Mouse (Mus musculus) spleen, adult 2 months (tissue): ENCODE results near the gene Prss57. TPM values are rescaled to one million over a fixed set of nuclear protein-coding genes. Genes with fewer than 3 reads are reported as not detected.
A peak's percentile ranks its signal among the peaks of the same experiment; 100 is the strongest.

ENCODE experiments used
- DNase-seq, 2 experiments: peaks; one replicate each; pipeline versions ENCODE4 v3.0.0 to v3.0.0-alpha.2; 2012 to 2021; ENCODE audit warnings: low spot score in 2 of 2, low read depth in 1 of 2
- H3K27ac ChIP-seq: fragments of 200-500 bp; 2 replicates; pipeline ENCODE4 v1.5.1; 2012; ENCODE audit warnings: low read length, inconsistent platforms; ENCODE audit not compliant: insufficient read depth
- H3K27me3 ChIP-seq: fragments of 200-500 bp; 2 replicates; pipeline ENCODE4 v1.6.1; 2012; ENCODE audit warnings: mild to moderate bottlenecking, moderate library complexity, low read length, inconsistent platforms; ENCODE audit not compliant: control insufficient read depth, insufficient read depth
- H3K36me3 ChIP-seq: fragments of 200-500 bp; 2 replicates; pipeline ENCODE4 v1.6.1; 2012; ENCODE audit warnings: mild to moderate bottlenecking, low read length, inconsistent platforms; ENCODE audit not compliant: control insufficient read depth, insufficient read depth
- H3K4me1 ChIP-seq: fragments of 200-500 bp; 2 replicates; pipeline ENCODE4 v1.6.1; 2011; ENCODE audit warnings: inconsistent platforms; ENCODE audit not compliant: control insufficient read depth, insufficient read depth, insufficient read length
- H3K4me3 ChIP-seq: fragments of 200-500 bp; 2 replicates; pipeline ENCODE4 v1.5.1; 2011; ENCODE audit warnings: mild to moderate bottlenecking, inconsistent platforms; ENCODE audit not compliant: insufficient read depth, insufficient read length; ENCODE audit errors: extremely low read depth
- CTCF ChIP-seq: fragments of 200-500 bp; IDR thresholded peaks from 2 replicates; pipeline ENCODE4 v1.5.1; 2011; ENCODE audit warnings: mild to moderate bottlenecking, inconsistent platforms; ENCODE audit not compliant: insufficient read depth, insufficient read length, insufficient replicate concordance; ENCODE audit errors: extremely low read depth
- POLR2A ChIP-seq: fragments of 200-500 bp; IDR thresholded peaks from 2 replicates; pipeline ENCODE4 v1.6.1; 2011; ENCODE audit warnings: low read depth, low read length, inconsistent platforms
- WGBS: fragments of 180-500 bp; shearing (Covaris S2); methylation state at CpG from one replicate; pipeline ENCODE4 v1.1.7; 2018; 5-methylcytosine and 5-hydroxymethylcytosine counted together
- polyA plus RNA-seq: library from polyadenylated mRNA; depleted of rRNA; stranded (reverse); fragments of >200 nt; gene quantifications from 2 replicates; pipeline ENCODE4 v1.2.3, GENCODE M21; 2012

The Prss57 gene
- polyA plus RNA-seq, 1 experiment, result 1.6 TPM

- Histone ChIP-seq H3K27me3 (no peaks in the 10 kb centered on the region), H3K4me1 (peaks cover 5% of the 10 kb centered on the region; the same call in 1 of the 2 replicates), H3K4me3 (no peak overlapping the region), H3K27ac (no peak overlapping the region), H3K36me3 (no peaks in the 10 kb centered on the region)
- 95% methylated on average over 11 of the region's 11 CpGs for WGBS
- TF ChIP-seq POLR2A (no peak), CTCF (no peak)
- DNase-seq, result no peak
Observed at GRCm38 (mm10) chr10:79800508-79800907, 9.7 kb upstream of the Prss57 start.

GRCm38 (mm10) chr10:79798289-79798928, 7.6 kb upstream of the Prss57 start:
- DNase-seq, result peak; percentile 21 to 33
- TF ChIP-seq CTCF, result no peak
- no peak for TF ChIP-seq POLR2A
- no peak overlapping the region for H3K27ac ChIP-seq
- no peaks in the 10 kb centered on the region for H3K36me3 ChIP-seq
- 27% methylated on average over 12 of the region's 12 CpGs for WGBS
- peaks cover 7% of the 10 kb centered on the region for H3K4me1 ChIP-seq
- H3K27me3 ChIP-seq, result no peaks in the 10 kb centered on the region
- no peak overlapping the region for H3K4me3 ChIP-seq

- H3K36me3 ChIP-seq, result no peaks in the 10 kb centered on the region
- TF ChIP-seq CTCF (no peak), POLR2A (no peak)
- H3K4me3 ChIP-seq, result no peak overlapping the region
- DNase-seq, result no peak
- no peak overlapping the region for H3K27ac ChIP-seq
- no peaks in the 10 kb centered on the region for H3K27me3 ChIP-seq
- H3K4me1 ChIP-seq, result peaks cover 7% of the 10 kb centered on the region
- 33% methylated on average over 15 of the region's 15 CpGs for WGBS
Observed at GRCm38 (mm10) chr10:79797326-79797725, 6.6 kb upstream of the Prss57 start.

GRCm38 (mm10) chr10:79795905-79796304, 5.1 kb upstream of the Prss57 start:
- DNase-seq, result no peak
- no peak overlapping the region for H3K4me3 ChIP-seq
- H3K4me1 ChIP-seq, result peaks cover 7% of the 10 kb centered on the region
- H3K36me3 ChIP-seq, result no peaks in the 10 kb centered on the region
- no peak overlapping the region for H3K27ac ChIP-seq
- TF ChIP-seq CTCF, result no peak
- no peak for TF ChIP-seq POLR2A
- 94% methylated on average over 3 of the region's 3 CpGs for WGBS
- no peaks in the 10 kb centered on the region for H3K27me3 ChIP-seq

- WGBS, result 29% methylated on average over 10 of the region's 10 CpGs
- no peak overlapping the region for H3K27ac ChIP-seq
- peaks cover 7% of the 10 kb centered on the region for H3K4me1 ChIP-seq
- DNase-seq, result no peak
- H3K4me3 ChIP-seq, result no peak overlapping the region
- no peaks in the 10 kb centered on the region for H3K36me3 ChIP-seq
- TF ChIP-seq CTCF (no peak), POLR2A (no peak)
- no peaks in the 10 kb centered on the region for H3K27me3 ChIP-seq
Observed at GRCm38 (mm10) chr10:79794491-79794931, 3.8 kb upstream of the Prss57 start.

GRCm38 (mm10) chr10:79793738-79794490, 3.2 kb upstream of the Prss57 start:
- no peak for DNase-seq
- peak overlapping the region; percentile 64 for H3K4me3 ChIP-seq
- H3K4me1 ChIP-seq, result peaks cover 7% of the 10 kb centered on the region
- no peaks in the 10 kb centered on the region for H3K36me3 ChIP-seq
- TF ChIP-seq POLR2A (no peak), CTCF (no peak)
- WGBS, result 17% methylated on average over 37 of the region's 38 CpGs
- H3K27me3 ChIP-seq, result no peaks in the 10 kb centered on the region
- no peak overlapping the region for H3K27ac ChIP-seq
